Mouse (Mus musculus) lung, embryonic 14.5 days (tissue): ENCODE data around the gene Gm773. TPM values are rescaled to one million over a fixed set of nuclear protein-coding genes. Genes with fewer than 3 reads are reported as not detected.
"Not testable (repeated sequence)": the region's sequence is repeated elsewhere in the genome, so short reads cannot be mapped to it uniquely, and the experiment has no call there.

Source experiments
- ATAC-seq: fragments of 200-750 bp; cut with Nextera tagmentation; 2 replicates; pipeline ENCODE4 v1.8.0; 2017; ENCODE audit warnings: mild to moderate bottlenecking, moderate TSS enrichment, moderate library complexity; ENCODE audit not compliant: insufficient read depth
- DNase-seq: peaks from one replicate; pipeline ENCODE4 v3.0.0-alpha.2; 2015
- H3K27ac ChIP-seq: fragments of 300-500 bp; sonication (generic); 2 replicates; pipeline ENCODE4 v1.5.1; 2014; ENCODE audit warnings: low read depth, mild to moderate bottlenecking, moderate library complexity
- H3K27me3 ChIP-seq: fragments of 300-500 bp; sonication (generic); 2 replicates; pipeline ENCODE4 v1.6.1; 2014; ENCODE audit warnings: low read length, control low read depth; ENCODE audit not compliant: insufficient read depth
- H3K36me3 ChIP-seq: fragments of 300-500 bp; sonication (generic); 2 replicates; pipeline ENCODE4 v1.6.1; 2014; ENCODE audit warnings: control low read depth; ENCODE audit not compliant: insufficient read depth
- H3K4me1 ChIP-seq: fragments of 300-500 bp; sonication (generic); 2 replicates; pipeline ENCODE4 v1.6.1; 2014; ENCODE audit warnings: antibody characterized with exemption, control low read depth; ENCODE audit not compliant: insufficient read depth
- H3K4me2 ChIP-seq: fragments of 300-500 bp; sonication (generic); 2 replicates; pipeline ENCODE4 v1.6.1; 2014; ENCODE audit warnings: mild to moderate bottlenecking
- H3K4me3 ChIP-seq: fragments of 300-500 bp; sonication (generic); 2 replicates; pipeline ENCODE4 v1.5.1; 2014; ENCODE audit warnings: low read depth, low read length
- H3K9ac ChIP-seq: fragments of 300-500 bp; sonication (generic); 2 replicates; pipeline ENCODE4 v1.6.1; 2014
- H3K9me3 ChIP-seq: fragments of 300-500 bp; sonication (generic); 2 replicates; pipeline ENCODE4 v1.6.1; 2016; ENCODE audit warnings: low read depth, low read length, control low read depth
- CTCF ChIP-seq: IDR thresholded peaks from 2 replicates; pipeline ENCODE4 v1.5.1; 2016; ENCODE audit warnings: antibody characterized with exemption, low read depth
- WGBS: fragments of 180-500 bp; shearing (Covaris S2); extraction: QIAGEN DNeasy Blood & Tissue Kit; methylation state at CpG from one replicate; pipeline ENCODE4 v1.1.7; 2014; 5-methylcytosine and 5-hydroxymethylcytosine counted together
- polyA plus RNA-seq: library from polyadenylated mRNA; unstranded; fragments of >200 nt; fragmentation: Nextera tagmentation; extraction: Ambion mirVana; gene quantifications from 2 replicates; pipeline ENCODE4 v1.2.1, GENCODE M21; 2014

Gene Gm773
- polyA plus RNA-seq: not detected in 2 replicates

GRCm38 (mm10) chrX:56212771-56213170, at the start of gene Gm773:
Gene Gm773, minus strand, starts transcription at chrX:56212881.
- TF ChIP-seq CTCF: no peak
- Histone ChIP-seq H3K4me2 (no peak within 1 kb of the TSS), H3K27ac (no peak within 1 kb of the TSS), H3K4me1 (no peaks in the 10 kb centered on the region), H3K36me3 (no peaks in the 10 kb centered on the region), H3K4me3 (no peak within 1 kb of the TSS), H3K9ac (no peak within 1 kb of the TSS), H3K27me3 (no peaks in the 10 kb centered on the region), H3K9me3 (no peaks in the 10 kb centered on the region)
- ATAC-seq: no peak
- 82% methylated on average over 8 of the region's 8 CpGs for WGBS
- DNase-seq: no peak

- ATAC-seq, H3K4me1 ChIP-seq, DNase-seq, H3K9me3 ChIP-seq, H3K4me3 ChIP-seq, H3K27me3 ChIP-seq, H3K9ac ChIP-seq, H3K27ac ChIP-seq, H3K4me2 ChIP-seq, H3K36me3 ChIP-seq: not testable (repeated sequence)
- whole genome bisulfite sequencing: no CpG with 5 or more reads among the region's 1 CpGs
Measured at GRCm38 (mm10) chrX:56186449-56186848, 26.2 kb downstream of the Gm773 start.

- no peak for TF ChIP-seq CTCF
- H3K9me3 ChIP-seq: no peaks in the 10 kb centered on the region
- H3K27me3 ChIP-seq: no peaks in the 10 kb centered on the region
- H3K4me1 ChIP-seq: no peaks in the 10 kb centered on the region
- ATAC-seq (no peak), DNase-seq (no peak)
- 73% methylated on average over 2 of the region's 2 CpGs for WGBS
- no peak overlapping the region for H3K4me2 ChIP-seq
- no peak overlapping the region for H3K4me3 ChIP-seq
- H3K27ac ChIP-seq: no peak overlapping the region
- H3K36me3 ChIP-seq: no peaks in the 10 kb centered on the region
- no peak overlapping the region for H3K9ac ChIP-seq
Measured at GRCm38 (mm10) chrX:56151396-56151795, 61.3 kb downstream of the Gm773 start.

Other genes starting within 250 kb of the Gm773 start
- 1.1 and 2.3 TPM in 2 replicates for gene 3830403N18Rik, start 76.3 kb downstream of the Gm773 start, polyA plus RNA-seq
- gene Zfp449, start 133.5 kb upstream of the Gm773 start, polyA plus RNA-seq: 10.4 and 10.9 TPM in 2 replicates
- gene Smim10l2a, start 161.7 kb upstream of the Gm773 start, polyA plus RNA-seq: 6.2 and 6.4 TPM in 2 replicates
- gene Gm2174, start 235.1 kb upstream of the Gm773 start, polyA plus RNA-seq: 2.2 and 4.5 TPM in 2 replicates
- gene Ints6l, start 242.0 kb upstream of the Gm773 start, polyA plus RNA-seq: 27.8 and 29.9 TPM in 2 replicates